Mouse (Mus musculus) erythroblast, embryonic 14.5 days (primary cell): ENCODE results near the gene Tmco3. TPM values are rescaled to one million over a fixed set of nuclear protein-coding genes. Genes with fewer than 3 reads are reported as not detected.

Experiments used
- H3K27me3 ChIP-seq: 2 replicates; pipeline ENCODE4 v1.6.1; 2012; ENCODE audit warnings: inconsistent platforms; ENCODE audit not compliant: control insufficient read depth
- H3K36me3 ChIP-seq: 2 replicates; pipeline ENCODE4 v1.6.1; 2012; ENCODE audit warnings: mild to moderate bottlenecking, inconsistent platforms; ENCODE audit not compliant: control insufficient read depth
- H3K4me1 ChIP-seq: 2 replicates; pipeline ENCODE4 v1.6.1; 2012; ENCODE audit warnings: inconsistent platforms; ENCODE audit not compliant: control insufficient read depth
- H3K4me3 ChIP-seq: replicated peaks from 2 replicates; pipeline ENCODE3; 2012; ENCODE audit warnings: moderate library complexity, mild to moderate bottlenecking, inconsistent platforms
- H3K9me3 ChIP-seq: 2 replicates; pipeline ENCODE4 v1.6.1; 2012; ENCODE audit warnings: low read length, inconsistent platforms, mixed read lengths; ENCODE audit not compliant: control insufficient read depth
- GATA1 ChIP-seq: IDR thresholded peaks from 2 replicates; pipeline ENCODE4 v1.6.1; 2012; ENCODE audit warnings: low read length, inconsistent platforms, mixed read lengths
- TAL1 ChIP-seq: IDR thresholded peaks from 3 replicates; pipeline ENCODE4 v1.6.1; 2012; ENCODE audit warnings: low read length, inconsistent platforms, mixed read lengths
- polyA plus RNA-seq: library from polyadenylated mRNA; stranded (reverse); fragments of >175 nt; gene quantifications from 2 replicates; pipeline ENCODE4 v1.2.3, GENCODE M21; 2012

Gene Tmco3
- polyA plus RNA-seq, 1 experiment, result 0.50 TPM

DNA sequence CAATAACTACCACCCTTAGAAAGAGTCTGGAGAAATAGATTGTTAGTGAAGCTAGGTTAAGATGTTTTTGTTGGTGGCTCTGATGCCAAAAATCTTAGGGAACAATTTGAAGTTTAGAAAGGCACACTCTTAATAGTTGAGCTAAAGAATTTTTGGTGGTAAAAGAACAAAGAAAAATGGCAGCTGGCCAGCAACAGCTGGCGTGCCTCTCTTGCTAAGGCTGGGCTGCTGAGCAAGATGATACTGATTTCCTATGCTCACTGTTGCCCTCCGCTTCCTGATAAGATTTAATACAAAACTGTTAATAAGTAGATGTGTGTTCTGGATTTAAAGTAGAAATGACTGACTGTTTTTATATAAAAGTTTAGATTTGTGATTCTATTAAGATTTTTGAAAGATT lies 20.4 kb upstream of the Tmco3 start:
- Histone ChIP-seq H3K4me1 (peaks cover 4% of the 10 kb centered on the region), H3K9me3 (no peaks in the 10 kb centered on the region), H3K36me3 (peaks cover 45% of the 10 kb centered on the region), H3K27me3 (no peaks in the 10 kb centered on the region), H3K4me3 (no peak overlapping the region)
- TF ChIP-seq TAL1, result no peak
- TF ChIP-seq GATA1, result no peak

DNA sequence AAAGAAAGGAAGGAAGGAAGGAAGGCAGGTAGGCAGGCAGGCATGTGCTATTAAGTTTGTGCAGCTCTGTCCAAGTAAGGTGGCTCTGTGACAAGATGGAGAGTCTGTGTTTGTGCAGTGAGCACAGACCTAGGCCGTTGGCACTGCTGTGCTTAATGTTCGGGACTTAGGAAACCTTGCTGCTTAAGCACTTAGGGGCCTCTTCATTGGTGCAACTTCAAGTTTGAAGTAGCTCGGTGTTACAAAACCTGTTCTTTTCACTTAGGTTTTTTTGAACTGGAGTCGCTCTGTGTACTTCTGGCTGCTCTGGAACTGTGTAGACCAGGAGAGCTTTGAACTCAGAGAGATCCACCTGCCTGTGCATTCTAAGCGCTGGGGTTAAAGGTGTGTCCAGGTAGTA lies 15.2 kb upstream of the Tmco3 start:
- Histone ChIP-seq H3K9me3 (no peaks in the 10 kb centered on the region), H3K36me3 (peaks cover 53% of the 10 kb centered on the region), H3K27me3 (no peaks in the 10 kb centered on the region), H3K4me1 (no peaks in the 10 kb centered on the region), H3K4me3 (no peak overlapping the region)
- no peak for TF ChIP-seq GATA1
- no peak for TF ChIP-seq TAL1

DNA sequence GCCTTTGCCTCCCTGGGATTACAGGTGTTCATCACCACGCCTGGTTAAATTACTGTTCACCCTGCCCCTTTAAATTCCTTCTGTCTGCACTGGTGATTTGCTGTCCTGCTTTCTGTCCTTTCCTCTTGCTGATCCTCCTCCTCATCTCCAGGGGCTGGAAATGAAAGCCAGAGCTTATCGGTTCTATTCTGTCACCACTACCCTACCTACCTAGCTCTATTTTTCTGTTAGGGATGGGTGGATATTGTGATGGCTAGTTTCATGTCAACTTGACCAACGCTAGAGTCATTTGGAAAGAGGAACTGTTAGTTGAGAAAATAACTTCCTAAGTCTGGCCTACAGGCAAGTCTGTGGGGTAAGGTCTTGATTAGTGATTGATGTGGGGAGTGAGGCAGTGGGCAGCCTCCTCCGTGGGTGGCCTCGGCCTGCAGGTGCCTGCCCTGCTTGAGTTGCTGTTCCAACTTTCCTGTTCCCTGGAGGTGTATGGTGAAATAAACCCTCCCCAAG lies 11.0 kb upstream of the Tmco3 start:
- H3K9me3 ChIP-seq, result no peaks in the 10 kb centered on the region
- no peaks in the 10 kb centered on the region for H3K27me3 ChIP-seq
- TF ChIP-seq TAL1 (no peak), GATA1 (no peak)
- peaks cover 24% of the 10 kb centered on the region for H3K36me3 ChIP-seq
- no peaks in the 10 kb centered on the region for H3K4me1 ChIP-seq
- H3K4me3 ChIP-seq, result no peak overlapping the region

DNA sequence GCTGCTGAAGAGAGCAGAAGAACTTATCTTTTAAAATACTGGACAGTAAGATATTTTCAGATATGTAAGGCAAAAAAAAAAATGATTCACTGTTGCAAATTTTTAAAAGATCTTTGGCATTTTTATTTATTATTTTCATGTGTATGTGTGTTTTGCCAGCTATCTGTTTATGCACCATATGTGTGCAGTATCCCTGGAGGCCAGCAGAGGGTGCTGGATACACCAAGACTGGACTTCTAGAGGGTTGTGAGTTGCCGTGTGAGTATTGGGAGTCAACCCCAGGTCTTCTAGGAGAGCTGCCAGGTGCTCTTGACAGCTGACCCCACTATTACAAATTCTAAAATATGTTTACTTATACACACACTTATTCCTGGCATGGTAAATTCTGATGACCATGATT lies 4.8 kb upstream of the Tmco3 start:
- TF ChIP-seq GATA1 (no peak), TAL1 (no peak)
- H3K27me3 ChIP-seq, result no peaks in the 10 kb centered on the region
- peaks cover under 1% of the 10 kb centered on the region for H3K36me3 ChIP-seq
- peaks cover 21% of the 10 kb centered on the region for H3K4me1 ChIP-seq
- H3K4me3 ChIP-seq, result no peak overlapping the region
- H3K9me3 ChIP-seq, result peaks cover 2% of the 10 kb centered on the region; the same call in 1 of the 2 replicates

DNA sequence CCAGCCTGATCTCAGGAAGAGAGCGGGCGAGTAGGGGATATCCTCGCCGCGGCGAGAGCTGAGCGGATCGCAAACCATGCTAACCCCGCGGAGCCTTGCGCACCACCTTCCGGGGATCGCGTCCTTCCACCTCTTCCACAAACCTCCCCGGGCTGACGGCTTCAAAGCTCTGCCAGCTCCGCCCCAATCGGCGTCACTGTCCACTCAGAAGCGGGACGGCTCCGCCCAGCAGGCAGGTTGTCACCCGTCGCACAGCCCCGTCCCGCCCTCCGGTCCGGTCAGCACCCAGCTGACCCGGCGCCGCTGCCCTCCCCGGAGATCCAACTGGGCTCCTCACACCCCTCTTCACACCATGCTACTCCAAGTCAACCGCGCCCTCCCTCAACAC lies 692 bp upstream of the Tmco3 start:
- no peak for TF ChIP-seq GATA1
- TF ChIP-seq TAL1, result no peak
- Histone ChIP-seq H3K4me3 (peak overlapping the region; percentile 73), H3K36me3 (peaks cover 6% of the 10 kb centered on the region), H3K9me3 (peaks cover 2% of the 10 kb centered on the region; the same call in 1 of the 2 replicates), H3K27me3 (no peaks in the 10 kb centered on the region), H3K4me1 (peaks cover 41% of the 10 kb centered on the region)

DNA sequence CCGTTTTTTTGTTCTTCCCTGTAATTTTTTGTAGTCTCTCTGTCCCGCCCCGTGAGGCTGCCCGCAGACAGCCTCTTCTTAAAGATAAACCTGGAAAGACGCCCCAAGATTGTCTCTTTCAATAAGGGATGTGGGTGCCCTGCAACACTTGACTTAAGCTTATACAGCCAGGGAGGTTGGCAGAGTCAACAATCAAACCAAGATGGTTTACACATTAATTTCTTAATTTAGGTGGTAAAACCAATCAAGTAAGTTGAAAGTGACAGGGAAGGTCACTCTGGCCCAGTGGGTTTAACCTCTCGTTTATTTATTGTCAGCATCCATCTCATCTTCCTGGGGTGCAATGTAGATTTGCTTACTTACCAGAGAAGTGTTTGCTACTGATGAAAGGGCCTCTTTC lies 656 bp downstream of the Tmco3 start:
- H3K27me3 ChIP-seq, result no peaks in the 10 kb centered on the region
- TF ChIP-seq TAL1 (no peak), GATA1 (no peak)
- peaks cover 12% of the 10 kb centered on the region for H3K36me3 ChIP-seq
- H3K9me3 ChIP-seq, result no peaks in the 10 kb centered on the region
- peak overlapping the region; percentile 73 for H3K4me3 ChIP-seq
- peaks cover 42% of the 10 kb centered on the region for H3K4me1 ChIP-seq

DNA sequence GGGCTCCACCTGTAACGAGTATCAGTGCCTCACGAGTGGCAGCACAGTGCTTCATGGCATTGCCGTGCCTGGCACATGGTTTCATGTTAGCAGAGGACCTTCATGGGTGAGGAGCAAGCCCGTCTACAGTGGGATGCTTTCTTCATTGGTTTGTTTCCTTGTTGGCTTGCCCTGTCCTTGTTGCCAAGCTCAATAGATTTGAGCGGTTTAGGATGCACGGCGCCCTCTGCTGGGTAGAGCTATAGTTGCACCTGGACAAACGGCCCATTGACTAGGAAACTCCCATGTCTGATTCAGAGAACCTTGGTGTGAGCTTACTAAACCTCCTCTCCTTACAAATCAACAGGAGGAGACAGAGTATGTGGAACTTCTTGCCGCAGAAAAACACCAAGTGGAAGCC lies 4.4 kb downstream of the Tmco3 start:
- H3K27me3 ChIP-seq, result no peaks in the 10 kb centered on the region
- H3K4me1 ChIP-seq, result peaks cover 25% of the 10 kb centered on the region
- TF ChIP-seq GATA1 (no peak), TAL1 (no peak)
- no peaks in the 10 kb centered on the region for H3K9me3 ChIP-seq
- peaks cover 46% of the 10 kb centered on the region for H3K36me3 ChIP-seq
- no peak overlapping the region for H3K4me3 ChIP-seq

DNA sequence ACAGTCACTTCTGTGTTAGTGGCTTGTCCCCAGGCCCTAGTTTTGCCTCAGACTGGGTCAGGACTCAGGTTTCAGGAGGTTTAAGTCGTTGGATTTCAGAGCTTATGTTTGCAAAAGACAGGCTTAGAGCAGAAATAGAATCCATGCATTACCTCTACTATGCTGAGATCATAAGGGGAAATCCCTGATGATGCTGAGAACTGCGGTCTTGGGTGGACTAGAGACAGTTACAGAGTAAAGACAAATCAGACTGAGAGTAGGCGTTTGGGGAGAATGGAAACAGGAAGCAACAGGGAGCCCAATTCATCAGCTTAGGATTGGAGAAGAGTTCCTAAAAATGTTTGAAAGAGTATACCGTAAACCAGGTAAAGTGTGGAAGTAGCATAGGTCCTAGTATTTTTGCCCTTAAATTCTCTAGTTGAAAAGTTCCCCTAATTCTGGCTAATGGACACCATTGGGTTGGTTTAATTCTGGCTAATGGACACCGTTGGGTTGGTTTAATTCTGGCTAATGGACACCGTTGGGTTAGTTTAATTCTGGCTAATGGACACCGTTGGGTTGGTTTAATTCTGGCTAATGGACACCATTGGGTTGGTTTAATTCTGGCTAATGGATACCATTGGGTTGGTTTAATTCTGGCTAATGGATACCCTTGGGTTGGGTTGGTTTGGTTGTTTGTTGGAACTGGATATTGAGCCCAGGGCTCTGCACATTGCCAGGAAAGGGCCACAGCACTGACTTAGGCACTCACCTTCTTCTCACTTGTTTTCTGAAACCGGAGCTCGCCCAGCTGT lies 5.9 kb downstream of the Tmco3 start:
- Histone ChIP-seq H3K27me3 (no peaks in the 10 kb centered on the region), H3K4me3 (no peak overlapping the region), H3K4me1 (peaks cover 14% of the 10 kb centered on the region), H3K36me3 (peaks cover 48% of the 10 kb centered on the region), H3K9me3 (no peaks in the 10 kb centered on the region)
- TF ChIP-seq TAL1, result no peak
- no peak for TF ChIP-seq GATA1

DNA sequence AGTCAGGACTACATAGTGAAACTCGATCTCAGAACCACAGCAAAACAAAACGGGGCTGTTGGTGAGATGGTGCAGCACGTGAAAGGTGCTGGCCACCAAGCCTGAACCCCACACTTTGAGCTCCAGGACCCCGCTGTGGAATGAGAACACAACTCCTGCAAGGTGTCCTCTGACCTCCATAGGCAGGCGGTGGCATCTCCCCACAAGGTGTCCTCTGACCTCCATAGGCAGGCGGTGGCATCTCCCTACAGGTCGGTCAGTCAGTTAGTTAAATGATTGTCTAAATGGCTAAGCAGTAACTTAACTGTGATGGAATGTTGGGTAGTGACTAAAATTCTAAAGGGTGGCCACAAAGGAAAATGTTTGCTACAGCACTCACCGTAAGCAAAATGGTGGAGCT lies 11.6 kb downstream of the Tmco3 start:
- H3K36me3 ChIP-seq, result peaks cover 52% of the 10 kb centered on the region
- H3K27me3 ChIP-seq, result no peaks in the 10 kb centered on the region
- no peak for TF ChIP-seq TAL1
- no peak for TF ChIP-seq GATA1
- no peak overlapping the region for H3K4me3 ChIP-seq
- H3K9me3 ChIP-seq, result 0 out of 2 replicates have a peak, but pooled peaks cover 3% of the 10 kb centered on the region
- no peaks in the 10 kb centered on the region for H3K4me1 ChIP-seq
